ENCODE assay signal across 8 mouse cellular contexts in the genomic region with DNA sequence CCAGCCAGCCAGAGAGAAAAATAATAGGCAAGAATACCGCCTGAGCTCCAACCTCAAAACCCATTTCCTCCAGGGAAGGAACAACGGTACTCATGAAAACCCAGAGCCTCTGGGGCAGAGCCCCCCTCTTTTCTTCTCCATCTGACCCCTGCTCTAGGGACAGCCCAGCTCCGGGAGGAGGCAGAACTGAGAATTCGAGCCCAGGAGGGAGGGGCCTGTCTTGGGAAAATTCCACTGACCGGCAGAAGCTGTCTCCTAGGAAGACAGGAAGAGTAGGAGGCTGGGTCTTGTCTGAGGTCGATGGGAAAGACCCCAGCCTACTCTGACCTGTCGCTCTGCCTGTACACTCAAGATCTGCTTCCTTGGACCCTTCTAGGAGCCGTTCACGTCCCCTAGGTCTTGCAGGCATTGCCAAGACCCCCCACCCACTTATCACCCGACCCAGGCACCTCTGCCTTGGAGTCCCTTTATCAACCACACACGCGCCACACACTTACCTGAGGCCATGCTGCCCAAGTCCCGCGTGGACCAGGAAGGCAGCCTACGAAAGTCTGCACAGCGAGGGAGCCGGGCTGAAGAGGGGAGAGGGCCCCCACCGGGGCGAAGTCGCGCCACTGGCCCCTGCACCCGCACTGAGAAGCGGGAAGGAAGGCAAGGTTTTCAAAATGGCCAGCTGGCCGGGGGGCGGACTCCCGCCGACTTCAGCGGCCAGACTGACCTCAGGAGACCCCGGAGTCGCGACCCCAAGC. TPM values are rescaled to one million over a fixed set of nuclear protein-coding genes. Genes with fewer than 3 reads are reported as not detected.
A peak's percentile ranks its signal among the peaks of the same experiment; 100 is the strongest.
DNase-seq lines count a peak whose midpoint lies in the region; ATAC-seq and TF ChIP-seq lines count a peak whose summit lies in the region.

No protein-coding gene starts in this region.

- no peak for TF ChIP-seq CTCF in kidney, adult 2 months (conservative IDR thresholded peaks at IDR 0.05; ENCODE audit: insufficient read depth, insufficient read length, low read depth, low read length)
- no peak for TF ChIP-seq CTCF in liver, adult 2 months (IDR thresholded peaks at IDR 0.05; ENCODE audit: low read depth, low read length)

- H3K4me1 ChIP-seq in kidney, adult 2 months (ENCODE audit: control insufficient read depth, insufficient read depth, low read length): peaks cover 10% of the 10 kb centered on the region; the same call in 1 of the 2 replicates
- peaks cover 30% of the 10 kb centered on the region for H3K4me1 ChIP-seq in liver, adult 2 months (ENCODE audit: control insufficient read depth, insufficient read depth, low read length)
- H3K4me1 ChIP-seq in midbrain, embryonic 16.5 days (ENCODE audit: control insufficient read depth, insufficient read depth, low read length): peaks cover 31% of the 10 kb centered on the region

- H3K27me3 ChIP-seq in kidney, adult 2 months (replicated peaks; ENCODE audit: control insufficient read depth, insufficient read depth, low read length): no peaks in the 10 kb centered on the region
- no peaks in the 10 kb centered on the region for H3K27me3 ChIP-seq in liver, adult 2 months (ENCODE audit: control insufficient read depth, insufficient read depth, low read length)
- H3K27me3 ChIP-seq in midbrain, embryonic 16.5 days (ENCODE audit: control insufficient read depth, insufficient read depth, low read depth, low read length): no peaks in the 10 kb centered on the region

- no peak for TF ChIP-seq POLR2A in kidney, adult 2 months (IDR thresholded peaks at IDR 0.05; ENCODE audit: low read depth, low read length)
- TF ChIP-seq POLR2A in liver, adult 2 months (IDR thresholded peaks at IDR 0.05; ENCODE audit: extremely low read depth, insufficient read depth, low read length): no peak

- no peaks in the 10 kb centered on the region for H3K9me3 ChIP-seq in midbrain, embryonic 16.5 days (replicated peaks; ENCODE audit: control insufficient read depth, low read length, poor library complexity, severe bottlenecking)

- peak overlapping the region; percentile 90 for H3K9ac ChIP-seq in liver, adult 2 months (ENCODE audit: low read depth, low read length)
- peak overlapping the region; percentile 76 for H3K9ac ChIP-seq in midbrain, embryonic 16.5 days (ENCODE audit: low read depth, low read length)

- peaks cover 19% of the 10 kb centered on the region for H3K79me2 ChIP-seq in liver, adult 2 months (ENCODE audit: control insufficient read depth, insufficient read depth, low read length)

- H3K4me2 ChIP-seq in midbrain, embryonic 16.5 days (ENCODE audit: low read length): peak overlapping the region; percentile 94

- WGBS in kidney, adult 2 months: under 1% methylated on average over 31 of the region's 31 CpGs
- 0% methylated on average over 31 of the region's 31 CpGs for WGBS in liver, adult 2 months
- 0% methylated on average over 31 of the region's 31 CpGs for WGBS in midbrain, embryonic 16.5 days

- ATAC-seq in midbrain, embryonic 16.5 days: peak; percentile 53

- peak overlapping the region; percentile 66 for H3K4me3 ChIP-seq in kidney, adult 2 months (ENCODE audit: insufficient read depth, low read depth, low read length)
- H3K4me3 ChIP-seq in liver, adult 2 months (ENCODE audit: insufficient read depth, low read depth, low read length): peak overlapping the region; percentile 85
- H3K4me3 ChIP-seq in midbrain, embryonic 16.5 days (ENCODE audit: low read depth, low read length): peak overlapping the region; percentile 67

- peak; percentile 97 for DNase-seq in 3T3-L1 (ENCODE audit: low read depth, low spot score)
- peak; percentile 93 to 97 for DNase-seq in adrenal gland, adult (ENCODE audit: inconsistent age in 2 of 2, low spot score in 1 of 2)
- peak; percentile 79 for DNase-seq in embryo, embryonic 9.5 days (ENCODE audit: extremely low spot score)
- DNase-seq in heart, adult 9 months (ENCODE audit: low spot score in 2 of 2): peak; percentile 92
- peak; percentile 94 for DNase-seq in kidney, adult 2 months
- DNase-seq in liver, adult 2 months (ENCODE audit: extremely low read depth, low read depth, low spot score): no peak
- peak; percentile 15 to 26 for DNase-seq in thymus, postnatal 10 days (ENCODE audit: low spot score in 2 of 2)

- H3K27ac ChIP-seq in kidney, adult 2 months (ENCODE audit: insufficient read depth, low read depth, low read length): peak overlapping the region; percentile 89
- H3K27ac ChIP-seq in liver, adult 2 months (replicated peaks; ENCODE audit: insufficient read depth, low read depth, low read length): peak overlapping the region; percentile 92
- H3K27ac ChIP-seq in midbrain, embryonic 16.5 days (ENCODE audit: low read length): peak overlapping the region; percentile 75

- H3K36me3 ChIP-seq in kidney, adult 2 months (ENCODE audit: control insufficient read depth, insufficient read depth, low read length): no peaks in the 10 kb centered on the region
- no peaks in the 10 kb centered on the region for H3K36me3 ChIP-seq in liver, adult 2 months (ENCODE audit: control insufficient read depth, insufficient read depth, low read length)
- H3K36me3 ChIP-seq in midbrain, embryonic 16.5 days (ENCODE audit: control insufficient read depth, insufficient read depth, low read length): no peaks in the 10 kb centered on the region

RNA-seq across cellular contexts. Expression of gene Ampd2, which starts 0.6 kb away (rescaled TPM):
- 59.0 and 86.6 TPM in 2 replicates for polyA plus RNA-seq in kidney, adult 2 months (2012; rRNA removed)
- 11.0 and 13.8 TPM in 2 replicates for total RNA-seq in liver, adult 2 months (2014; rRNA removed)
- 69.6 and 128 TPM in 2 replicates for polyA plus RNA-seq in liver, adult 2 months (2012; rRNA removed)
- polyA plus RNA-seq in midbrain, embryonic 16.5 days (2015; fragmentation: Nextera tagmentation; extraction: Ambion mirVana): 71.2 and 72.4 TPM in 2 replicates

RNA-seq across cellular contexts. Expression of gene Gnat2, which starts 6.7 kb away (rescaled TPM):
- 0.61 TPM in 2 replicates for polyA plus RNA-seq in kidney, adult 2 months (2012; rRNA removed)
- total RNA-seq in liver, adult 2 months (2014; rRNA removed): 2.9 and 3.9 TPM in 2 replicates
- 0.91 and 1.5 TPM in 2 replicates for polyA plus RNA-seq in liver, adult 2 months (2012; rRNA removed)
- 0.15 and 0.19 TPM in 2 replicates for polyA plus RNA-seq in midbrain, embryonic 16.5 days (2015; fragmentation: Nextera tagmentation; extraction: Ambion mirVana)

RNA-seq across cellular contexts. Expression of gene Gstm4, which starts 41.2 kb away (rescaled TPM):
- polyA plus RNA-seq in kidney, adult 2 months (2012; rRNA removed): 23.4 and 23.9 TPM in 2 replicates
- 19.8 and 26.5 TPM in 2 replicates for total RNA-seq in liver, adult 2 months (2014; rRNA removed)
- 86.0 and 98.9 TPM in 2 replicates for polyA plus RNA-seq in liver, adult 2 months (2012; rRNA removed)
- polyA plus RNA-seq in midbrain, embryonic 16.5 days (2015; fragmentation: Nextera tagmentation; extraction: Ambion mirVana): 22.2 and 23.1 TPM in 2 replicates
